Comparison of ENCODE assay signal across 8 mouse cellular contexts in the genomic region with DNA sequence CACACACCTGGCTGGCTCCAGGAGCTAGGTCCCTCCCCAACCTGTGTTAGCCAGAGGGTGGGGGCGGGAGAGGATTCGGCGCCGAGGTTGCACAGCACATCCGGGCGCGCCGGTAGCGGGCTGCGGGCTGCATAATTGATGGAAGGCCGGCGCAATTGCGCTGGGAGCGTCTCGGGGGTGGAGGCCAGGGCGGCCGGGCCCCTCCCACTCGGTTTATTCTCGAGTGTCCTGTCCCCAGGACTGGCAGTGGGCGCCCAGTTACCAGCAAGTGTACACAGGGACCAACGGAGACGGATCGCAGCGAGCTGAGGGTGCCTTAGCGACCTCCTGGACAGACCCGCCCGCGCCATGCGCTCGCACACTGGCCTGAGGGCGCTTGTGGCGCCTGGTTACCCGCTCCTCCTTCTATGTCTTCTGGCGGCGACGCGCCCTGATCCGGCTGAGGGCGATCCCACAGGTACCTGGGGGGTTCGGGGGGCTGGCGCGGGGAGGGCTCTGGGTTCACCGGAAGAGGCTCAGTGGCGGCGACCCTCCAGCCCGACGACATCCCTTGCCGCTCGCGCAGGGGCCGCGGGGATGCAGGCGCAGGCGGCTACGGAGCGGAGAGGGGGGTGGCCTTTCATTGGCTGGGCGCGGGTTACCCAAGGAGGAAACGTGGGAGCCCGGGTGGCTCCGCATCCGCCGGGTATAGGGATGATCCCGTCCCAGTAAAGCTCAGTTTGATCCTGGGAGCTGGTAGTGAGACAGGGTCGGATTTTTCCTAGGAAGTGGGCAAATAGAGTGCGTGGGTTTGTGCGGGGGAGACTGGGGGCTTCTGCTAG. TPM values are rescaled to one million over a fixed set of nuclear protein-coding genes. Genes with fewer than 3 reads are reported as not detected.
DNase-seq lines count a peak whose midpoint lies in the region; ATAC-seq and TF ChIP-seq lines count a peak whose summit lies in the region.

TSS of gene Gm17509 (minus strand) at position 575 of the 821 bp plus-strand sequence.

- WGBS in intestine, embryonic 14.5 days = 1% methylated on average over 67 of the region's 67 CpGs

- peak within 1 kb of the TSS; percentile 69 for H3K4me3 ChIP-seq in gastrocnemius, adult 2 months
- peak within 1 kb of the TSS; percentile 50 for H3K4me3 ChIP-seq in intestine, embryonic 14.5 days (ENCODE audit: low read depth, low read length)

- H3K27me3 ChIP-seq in intestine, embryonic 14.5 days (replicated peaks; ENCODE audit: control insufficient read depth, insufficient read depth, low read length) = peaks cover 28% of the 10 kb centered on the region

- H3K9ac ChIP-seq in intestine, embryonic 14.5 days (ENCODE audit: low read length) = peak within 1 kb of the TSS; percentile 32

- intact Hi-C loops in gastrocnemius, adult 2 months (cut with DNase I) = no loop called here
- intact Hi-C loops in left cerebral cortex, postnatal 4 days (cut with DNase I) = no loop called here

- peak; percentile 84 for ATAC-seq in intestine, embryonic 14.5 days (replicated peaks; ENCODE audit: low FRiP score, low TSS enrichment, low read depth)
- ATAC-seq in megakaryocyte-erythroid progenitor cell, adult 5-6 weeks (replicated peaks; ENCODE audit: low FRiP score, low TSS enrichment, poor library complexity, severe bottlenecking) = peak; percentile 53

- DNase-seq in gastrocnemius, adult 2 months = peak; percentile 49
- DNase-seq in gastrocnemius, adult 18-20 months (ENCODE audit: low spot score) = no peak
- DNase-seq in cerebellum, postnatal 14 days = peak; percentile 84
- peak; percentile 65 to 68 for DNase-seq in frontal cortex, postnatal 36 days (ENCODE audit: low spot score in 2 of 2)
- peak; percentile 78 for DNase-seq in intestine, embryonic 14.5 days (ENCODE audit: low spot score)
- peak; percentile 72 for DNase-seq in left cerebral cortex, postnatal 4 days
- DNase-seq in right cerebral cortex, postnatal 25 days = peak; percentile 64

- no peaks in the 10 kb centered on the region for H3K36me3 ChIP-seq in intestine, embryonic 14.5 days (ENCODE audit: control insufficient read depth, insufficient read depth, low read length)

- H3K9me3 ChIP-seq in intestine, embryonic 14.5 days (ENCODE audit: control insufficient read depth, low read length) = no peaks in the 10 kb centered on the region

- H3K4me2 ChIP-seq in intestine, embryonic 14.5 days (ENCODE audit: low read length) = peak within 1 kb of the TSS; percentile 83

- peak within 1 kb of the TSS; percentile 53; the same call in 1 of the 2 replicates for H3K27ac ChIP-seq in gastrocnemius, adult 2 months
- H3K27ac ChIP-seq in intestine, embryonic 14.5 days (ENCODE audit: low read depth) = no peak within 1 kb of the TSS

- peaks cover 4% of the 10 kb centered on the region; the same call in 1 of the 2 replicates for H3K4me1 ChIP-seq in intestine, embryonic 14.5 days (replicated peaks; ENCODE audit: control insufficient read depth, insufficient read depth, low read length)

- no peak for TF ChIP-seq CTCF in gastrocnemius, adult 2 months (IDR thresholded peaks at IDR 0.05)

RNA-seq across cellular contexts. Expression of gene Gm17509, which starts in this region (rescaled TPM):
- total RNA-seq in gastrocnemius, adult 2 months (2021) = not detected
- total RNA-seq in gastrocnemius, adult 18-20 months (2021) = not detected
- polyA plus RNA-seq in intestine, embryonic 14.5 days (2014; fragmentation: Nextera tagmentation; extraction: Ambion mirVana) = not detected in 2 replicates
- total RNA-seq in left cerebral cortex, postnatal 4 days (2021) = under 1 TPM; 0.82 to 0.87 TPM
- not detected in 2 replicates for total RNA-seq in megakaryocyte-erythroid progenitor cell, adult 5-6 weeks (2014; fragmentation: Nextera tagmentation)
- total RNA-seq in megakaryocyte-erythroid progenitor cell, adult 5-6 weeks (2017) = 0.65 TPM in 1 of 2 replicates, not detected in the other

Comparison
In these comparisons a context has a peak if more than half of its experiments do, and no peak if none do; other contexts are left out.
1. Peak in DNase-seq, H3K4me3 ChIP-seq and H3K27ac ChIP-seq in gastrocnemius, adult 2 months; RNA of the gene not detected or under 1 TPM.
2. Peak in DNase-seq, ATAC-seq, H3K4me3 ChIP-seq, H3K9ac ChIP-seq and H3K4me2 ChIP-seq in intestine, embryonic 14.5 days; RNA of the gene not detected or under 1 TPM.
3. Peak in DNase-seq in left cerebral cortex, postnatal 4 days; RNA of the gene not detected or under 1 TPM.
4. Peak in ATAC-seq in megakaryocyte-erythroid progenitor cell, adult 5-6 weeks; RNA of the gene not detected or under 1 TPM.